Mouse (Mus musculus): Measurements from ENCODE around the gene Slc43a2.

Gene Slc43a2

GRCm38 (mm10) chr11:75610021-75610420 lies 78.5 kb downstream of the Slc43a2 start:
- no peak for DNase-seq (ENCODE audit: low spot score)

GRCm38 (mm10) chr11:75614769-75615168 lies 83.3 kb downstream of the Slc43a2 start:
- no peak for DNase-seq (ENCODE audit: low spot score)

DNA sequence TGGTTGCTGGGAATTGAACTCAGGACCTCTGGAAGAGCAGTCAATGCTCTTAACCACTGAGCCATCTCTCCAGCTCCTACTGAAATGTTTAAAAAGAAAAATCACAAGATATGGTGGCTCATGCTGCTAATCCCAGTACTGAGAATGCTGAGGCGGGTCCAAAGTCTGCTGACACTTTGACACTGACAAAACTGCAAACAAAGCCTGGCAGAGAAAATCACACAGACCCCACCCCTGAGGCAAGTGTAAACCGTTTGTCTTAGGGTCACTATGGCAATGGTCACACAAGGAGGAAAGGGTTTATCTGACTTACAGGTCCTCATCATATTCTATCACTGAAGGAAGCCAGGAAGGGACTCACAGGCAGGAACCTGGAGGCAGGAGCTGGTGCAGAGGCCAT lies 84.1 kb downstream of the Slc43a2 start:
- DNase-seq (ENCODE audit: low spot score), result no peak

DNA sequence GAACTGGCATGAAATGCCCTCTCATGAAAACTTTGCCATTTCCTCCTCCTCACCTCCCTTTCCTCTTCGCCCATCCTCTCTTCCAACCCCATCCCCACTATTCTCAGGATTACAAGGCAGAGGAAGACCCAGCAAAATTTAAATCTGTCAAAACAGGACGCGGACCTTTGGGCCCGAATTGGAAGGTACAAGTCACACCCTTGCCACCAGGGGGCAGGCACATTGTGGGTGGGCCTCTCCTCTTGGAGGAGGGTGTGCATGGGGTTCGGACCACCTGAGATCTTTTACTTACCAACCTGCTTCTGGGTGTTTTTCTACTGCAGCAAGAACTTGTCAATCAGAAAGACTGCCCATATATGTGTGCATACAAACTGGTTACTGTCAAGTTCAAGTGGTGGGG lies 87.6 kb downstream of the Slc43a2 start:
- no peak for DNase-seq (ENCODE audit: low spot score)

DNA sequence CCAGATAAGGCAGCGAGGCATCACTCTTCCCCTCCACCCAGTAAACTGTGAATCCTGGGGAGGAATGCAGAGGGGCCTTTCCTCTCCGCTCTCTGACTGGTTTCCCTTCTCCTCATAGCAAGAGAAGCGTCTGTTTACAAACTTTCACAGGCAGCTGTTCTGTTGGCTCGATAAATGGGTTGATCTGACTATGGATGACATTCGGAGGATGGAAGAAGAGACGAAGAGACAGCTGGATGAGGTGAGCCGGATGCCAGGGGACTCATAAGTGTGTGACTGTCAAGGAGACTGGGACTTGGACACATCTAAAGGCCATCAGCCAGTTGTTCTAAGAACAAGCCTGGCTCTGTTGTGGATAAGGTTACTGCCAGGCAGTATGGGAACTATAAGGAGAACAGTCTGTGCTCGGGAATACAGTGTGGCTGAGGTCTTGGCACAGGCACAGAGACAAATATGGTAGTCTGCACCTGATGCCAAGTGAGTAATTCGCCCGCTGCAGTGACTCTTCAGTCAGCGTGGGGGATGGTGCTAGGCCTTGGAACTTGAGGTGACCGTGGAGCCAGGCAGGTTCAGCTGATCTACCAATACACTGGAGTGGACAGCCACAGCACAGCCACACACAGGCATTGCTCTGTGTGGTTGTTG lies 88.8 kb downstream of the Slc43a2 start:
- no peak for DNase-seq (ENCODE audit: low spot score)

- no peak for DNase-seq (ENCODE audit: low spot score)
Observed at GRCm38 (mm10) chr11:75621426-75621825, 89.9 kb downstream of the Slc43a2 start.

- no peak for DNase-seq (ENCODE audit: low spot score)
Observed at GRCm38 (mm10) chr11:75622588-75623329, 91.3 kb downstream of the Slc43a2 start.

GRCm38 (mm10) chr11:75624102-75624554 lies 92.6 kb downstream of the Slc43a2 start:
- DNase-seq (ENCODE audit: low spot score), result no peak

DNA sequence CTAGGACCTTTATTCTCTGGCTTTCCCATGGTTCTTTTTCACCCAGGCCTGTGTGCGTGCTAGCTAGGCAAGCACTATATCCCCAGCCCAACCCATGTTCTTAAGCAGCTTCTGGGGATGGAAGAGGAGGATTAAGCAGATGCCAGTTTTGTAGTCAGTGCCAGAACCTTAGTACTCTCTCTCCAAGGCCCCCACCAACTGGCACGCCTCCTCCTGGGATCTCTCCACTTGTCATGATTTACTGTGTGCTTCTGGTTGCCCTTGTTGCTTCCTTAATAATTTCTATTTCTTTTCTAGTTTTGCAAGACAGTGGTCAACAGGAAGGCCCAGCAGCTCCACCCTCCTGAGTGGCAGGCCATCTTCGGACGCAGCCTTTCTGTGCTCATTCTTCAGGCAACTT lies 94.3 kb downstream of the Slc43a2 start:
- DNase-seq (ENCODE audit: low spot score), result no peak

All from urinary bladder, postnatal 25 days (tissue).